Mouse (Mus musculus) cerebellum, adult (tissue): ENCODE data around the gene Polr2e.
"Not testable (repeated sequence)": the region's sequence is repeated elsewhere in the genome, so short reads cannot be mapped to it uniquely, and the experiment has no call there.

Experiments
- ATAC-seq: cut with Nextera tagmentation; 2 replicates; pipeline ENCODE4 v1.9.2; 2017; ENCODE audit warnings: mild to moderate bottlenecking, moderate library complexity, mixed read lengths; ENCODE audit not compliant: insufficient number of reproducible peaks, low FRiP score, low TSS enrichment

Polr2e gene

GRCm38 (mm10) chr10:80057683-80058326 is 18.2 kb upstream of the Polr2e start:
- no peak for ATAC-seq

- no peak for ATAC-seq
These were observed 17.5 kb upstream of the Polr2e start for GRCm38 (mm10) chr10:80056976-80057682.

DNA sequence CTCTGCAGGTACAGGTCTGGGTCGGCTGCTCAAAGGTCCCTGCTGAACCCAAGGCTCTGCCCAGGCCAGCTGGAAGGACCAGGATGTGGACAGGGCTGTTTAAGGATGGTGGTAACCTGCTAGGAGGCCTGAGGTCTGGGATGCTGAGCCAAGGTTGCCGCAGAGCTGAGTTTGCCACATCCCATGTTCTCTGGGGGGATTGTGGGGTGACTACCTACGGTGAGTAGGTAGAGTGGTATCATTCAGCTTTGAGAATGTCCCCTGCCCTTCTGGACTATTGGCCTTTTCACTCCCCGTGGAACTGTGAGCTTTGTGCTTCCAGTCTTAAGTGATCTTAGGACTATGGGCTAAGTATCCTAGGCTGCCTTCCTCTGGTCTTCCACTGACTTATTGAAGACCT is 16.9 kb upstream of the Polr2e start:
- ATAC-seq = no peak

- no peak for ATAC-seq
These were observed 16.3 kb upstream of the Polr2e start for GRCm38 (mm10) chr10:80055891-80056290.

DNA sequence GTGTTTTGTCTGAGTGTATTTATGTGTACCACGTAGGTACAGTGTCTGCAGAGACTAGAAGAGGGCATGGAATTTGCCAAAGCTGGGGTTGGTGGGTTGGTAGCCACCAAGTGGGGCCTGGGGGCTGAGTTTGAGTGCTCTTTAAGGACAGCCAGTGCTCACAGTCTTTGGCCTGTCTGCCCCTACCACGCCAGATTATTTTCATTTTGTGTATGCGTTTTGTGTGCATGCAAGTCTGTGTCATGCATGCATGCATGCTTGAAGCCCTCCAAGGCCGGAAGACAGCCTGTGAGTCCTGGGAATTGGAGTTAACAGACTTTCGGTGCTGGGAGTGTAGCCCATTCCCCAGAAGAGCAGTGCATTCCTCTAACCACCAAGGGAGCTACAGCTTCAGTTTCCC is 15.8 kb upstream of the Polr2e start:
- no peak for ATAC-seq

- ATAC-seq = not testable (repeated sequence)
These were observed 15.3 kb upstream of the Polr2e start for GRCm38 (mm10) chr10:80054911-80055310.

DNA sequence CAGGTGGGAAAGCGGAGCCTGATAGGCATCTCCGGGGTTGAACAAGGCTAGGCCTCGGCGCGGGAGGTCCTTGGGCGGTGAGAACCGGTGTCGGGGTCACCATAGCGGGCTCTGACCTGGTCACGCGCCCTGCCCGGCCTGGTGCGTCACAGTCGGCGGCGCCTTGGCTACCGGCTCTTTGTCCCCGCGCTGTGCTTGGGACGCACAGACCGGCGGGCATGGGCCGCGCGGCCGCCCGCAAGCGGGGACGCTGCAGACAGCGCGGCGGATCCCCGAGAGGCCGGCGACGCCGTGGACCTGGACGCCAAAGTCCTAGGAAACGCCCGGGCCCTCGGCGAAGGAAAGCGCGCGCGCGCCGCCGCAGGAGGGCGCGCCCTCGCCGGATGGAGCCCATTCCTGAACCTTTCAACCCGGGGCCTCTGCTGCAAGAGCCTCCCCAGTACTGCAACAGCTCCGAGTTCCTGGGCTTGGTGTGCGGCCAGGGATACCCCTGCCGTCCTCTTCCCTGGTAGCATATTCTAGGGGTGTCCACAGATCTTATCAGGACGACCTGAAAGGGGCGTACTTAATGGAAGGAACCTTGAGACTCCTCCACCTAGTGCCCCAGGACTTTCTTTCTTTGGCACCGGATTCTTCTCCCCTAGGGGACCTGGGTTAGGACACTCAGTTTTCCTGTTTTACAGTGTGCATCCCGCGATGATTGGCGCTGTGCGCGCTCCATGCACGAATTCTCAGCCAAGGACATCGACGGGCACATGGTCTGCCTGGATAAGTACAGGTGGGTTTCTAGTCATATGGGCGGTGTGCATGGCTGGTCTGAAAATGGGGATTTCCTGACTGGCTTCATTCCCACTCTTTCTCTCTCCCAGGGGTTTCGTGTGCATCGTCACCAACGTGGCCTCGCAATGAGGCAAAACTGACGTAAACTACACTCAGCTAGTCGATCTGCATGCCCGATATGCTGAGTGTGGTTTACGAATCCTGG is 14.5 kb upstream of the Polr2e start:
- ATAC-seq = peak; percentile 12

GRCm38 (mm10) chr10:80053259-80053780 is 13.7 kb upstream of the Polr2e start:
- ATAC-seq = peak; percentile 93

- ATAC-seq = no peak
These were observed 12.8 kb upstream of the Polr2e start for GRCm38 (mm10) chr10:80052374-80052764.

DNA sequence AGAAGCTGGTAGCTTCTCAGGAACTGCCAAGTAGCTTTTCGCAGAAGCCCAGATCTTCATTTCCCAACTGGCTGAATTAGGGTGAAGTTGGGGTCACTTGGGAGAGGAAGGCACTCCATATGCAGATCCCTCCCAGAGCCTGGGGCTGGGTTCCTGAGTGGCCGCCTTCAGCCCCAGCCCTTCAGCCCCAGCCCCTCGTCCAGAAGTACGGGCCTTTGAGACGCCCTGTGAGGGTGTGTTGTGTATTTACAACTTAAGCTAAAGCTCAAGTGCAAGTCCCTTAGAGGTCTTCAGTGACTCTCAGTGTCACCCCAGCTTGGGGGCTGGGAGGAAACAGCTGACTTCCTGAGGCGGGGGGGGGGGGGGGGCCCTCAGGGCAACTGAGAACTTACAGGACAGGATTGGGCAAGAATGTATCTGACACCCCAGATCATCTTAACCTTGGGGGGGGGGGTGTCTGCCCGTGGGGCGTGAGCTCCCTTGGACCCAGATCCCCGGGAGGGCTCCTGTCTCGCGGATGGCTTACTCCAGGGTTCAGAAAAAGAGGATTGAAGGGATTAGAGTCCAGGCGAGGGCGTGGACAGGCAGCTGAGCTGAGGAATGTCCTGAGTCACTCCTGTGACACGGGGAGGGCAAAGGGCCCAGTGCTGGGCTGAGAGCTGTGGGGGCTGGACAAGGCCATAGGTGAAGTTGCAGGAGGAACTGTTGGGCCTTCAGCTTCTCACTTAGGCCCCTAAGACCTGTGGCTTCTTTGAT is 12.2 kb upstream of the Polr2e start:
- no peak for ATAC-seq

GRCm38 (mm10) chr10:80050885-80051617 is 11.5 kb upstream of the Polr2e start:
- ATAC-seq = no peak

DNA sequence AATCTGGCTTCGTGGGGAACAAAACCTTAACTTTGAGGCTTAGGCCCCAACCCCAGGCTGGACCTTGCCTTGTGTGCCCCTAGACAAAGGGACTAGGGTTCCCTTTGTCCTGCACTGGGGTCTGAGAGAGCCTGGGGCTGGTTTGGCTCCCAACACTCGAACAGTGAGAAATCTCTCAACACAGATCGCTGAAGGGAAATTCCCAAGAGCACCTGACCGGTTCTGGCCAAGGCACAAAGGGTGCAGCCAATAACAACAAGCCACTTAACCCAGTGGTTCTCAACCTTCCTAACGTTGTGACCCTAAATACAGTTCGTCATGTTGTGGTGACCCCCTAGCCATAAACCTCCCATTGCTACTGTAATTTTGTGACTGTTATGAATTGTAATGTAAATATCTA is 10.6 kb upstream of the Polr2e start:
- no peak for ATAC-seq

- ATAC-seq = no peak
These were observed 9.2 kb upstream of the Polr2e start for GRCm38 (mm10) chr10:80048834-80049233.

GRCm38 (mm10) chr10:80048396-80048795 is 8.8 kb upstream of the Polr2e start:
- ATAC-seq = no peak

- ATAC-seq = no peak
These were observed 7.5 kb upstream of the Polr2e start, which contains the start of gene Gpx4 for GRCm38 (mm10) chr10:80047041-80047565. TSS of gene Gpx4 (plus strand) at chr10:80047166.

DNA sequence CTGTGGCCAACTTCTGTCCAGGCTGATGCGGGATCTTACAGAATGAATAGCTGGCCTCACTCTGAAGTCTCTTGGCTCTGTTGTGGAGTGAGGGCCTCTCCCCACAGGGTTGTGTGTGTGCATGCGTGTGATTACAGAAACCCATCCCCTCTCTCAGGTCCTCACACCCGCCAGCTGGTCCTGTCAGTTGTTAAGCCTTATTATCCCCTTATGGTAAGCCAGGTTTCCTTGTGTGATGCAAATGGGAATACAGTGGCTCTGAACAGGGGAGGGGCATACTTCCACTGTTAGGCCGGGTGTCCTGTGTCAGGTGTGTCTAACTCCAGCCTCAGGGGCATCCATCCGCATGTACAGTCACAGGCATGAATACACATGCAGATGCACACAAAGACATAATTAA is 6.2 kb upstream of the Polr2e start:
- no peak for ATAC-seq

- ATAC-seq = not testable (repeated sequence)
These were observed 5.8 kb upstream of the Polr2e start for GRCm38 (mm10) chr10:80045364-80045763.

DNA sequence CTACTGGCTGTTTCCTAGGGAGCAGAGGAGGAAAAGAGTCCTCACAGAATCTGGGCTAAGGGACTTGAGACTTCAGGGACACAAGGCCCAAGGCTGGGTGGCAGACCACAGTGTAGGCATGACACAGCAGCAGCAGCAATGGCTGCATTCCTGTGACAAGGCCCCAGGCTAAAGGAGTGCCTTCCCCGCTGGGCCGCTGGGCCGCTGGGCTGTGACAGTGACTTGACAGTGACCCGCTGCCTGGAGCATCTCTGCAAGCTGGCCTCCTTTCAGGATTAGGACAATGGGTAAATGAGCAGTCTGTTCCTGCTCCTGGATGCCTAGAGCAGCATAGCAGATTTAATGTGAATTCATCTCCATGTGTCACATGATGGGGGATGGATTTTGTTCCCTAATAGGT is 4.5 kb upstream of the Polr2e start:
- no peak for ATAC-seq
